Mouse (Mus musculus): ENCODE data around the gene Akap13. TPM values are rescaled to one million over a fixed set of nuclear protein-coding genes. Genes with fewer than 3 reads are reported as not detected.

Gene Akap13
- polyA plus RNA-seq, 1 experiment from 2014 or later = 42.6 TPM

GRCm38 (mm10) chr7:75427322-75427721, 28.0 kb upstream of the Akap13 start:
- WGBS = 52% methylated on average over 4 of the region's 4 CpGs
- Histone ChIP-seq H3K36me3 (no peaks in the 10 kb centered on the region), H3K27me3 (no peaks in the 10 kb centered on the region), H3K9ac (no peak overlapping the region), H3K4me1 (peaks cover 8% of the 10 kb centered on the region; the same call in 1 of the 2 replicates), H3K4me2 (no peak overlapping the region), H3K9me3 (no peaks in the 10 kb centered on the region), H3K27ac (no peak overlapping the region), H3K4me3 (no peak overlapping the region)
- no peak for ATAC-seq (ENCODE audit: insufficient number of reproducible peaks, low FRiP score, low TSS enrichment, low read depth)

- 74% methylated on average over 4 of the region's 4 CpGs for WGBS
- Histone ChIP-seq H3K4me3 (no peak overlapping the region), H3K27me3 (no peaks in the 10 kb centered on the region), H3K9ac (no peak overlapping the region), H3K4me2 (no peak overlapping the region), H3K36me3 (no peaks in the 10 kb centered on the region), H3K27ac (no peak overlapping the region), H3K9me3 (no peaks in the 10 kb centered on the region), H3K4me1 (peaks cover 6% of the 10 kb centered on the region; the same call in 1 of the 2 replicates)
- no peak for ATAC-seq (ENCODE audit: insufficient number of reproducible peaks, low FRiP score, low TSS enrichment, low read depth)
Measured at GRCm38 (mm10) chr7:75428913-75429312, 26.4 kb upstream of the Akap13 start.

- Histone ChIP-seq H3K4me2 (no peak overlapping the region), H3K4me1 (no peaks in the 10 kb centered on the region), H3K9me3 (no peaks in the 10 kb centered on the region), H3K4me3 (no peak overlapping the region), H3K36me3 (no peaks in the 10 kb centered on the region), H3K27ac (no peak overlapping the region), H3K9ac (no peak overlapping the region), H3K27me3 (no peaks in the 10 kb centered on the region)
- 71% methylated on average over 2 of the region's 2 CpGs for WGBS
- ATAC-seq (ENCODE audit: insufficient number of reproducible peaks, low FRiP score, low TSS enrichment, low read depth) = no peak
Measured at GRCm38 (mm10) chr7:75430550-75430949, 24.8 kb upstream of the Akap13 start.

GRCm38 (mm10) chr7:75431043-75431442, 24.3 kb upstream of the Akap13 start:
- Histone ChIP-seq H3K9me3 (no peaks in the 10 kb centered on the region), H3K4me2 (no peak overlapping the region), H3K4me3 (no peak overlapping the region), H3K9ac (no peak overlapping the region), H3K27me3 (no peaks in the 10 kb centered on the region), H3K27ac (no peak overlapping the region), H3K4me1 (no peaks in the 10 kb centered on the region), H3K36me3 (no peaks in the 10 kb centered on the region)
- no peak for ATAC-seq (ENCODE audit: insufficient number of reproducible peaks, low FRiP score, low TSS enrichment, low read depth)
- WGBS = 25% methylated on average over 7 of the region's 7 CpGs

GRCm38 (mm10) chr7:75432046-75432445, 23.3 kb upstream of the Akap13 start:
- Histone ChIP-seq H3K9ac (no peak overlapping the region), H3K27me3 (no peaks in the 10 kb centered on the region), H3K9me3 (no peaks in the 10 kb centered on the region), H3K4me2 (no peak overlapping the region), H3K27ac (no peak overlapping the region), H3K36me3 (no peaks in the 10 kb centered on the region), H3K4me3 (no peak overlapping the region), H3K4me1 (0 out of 2 replicates have a peak, but pooled peaks cover 2% of the 10 kb centered on the region)
- no peak for ATAC-seq (ENCODE audit: insufficient number of reproducible peaks, low FRiP score, low TSS enrichment, low read depth)
- 57% methylated on average over 3 of the region's 3 CpGs for WGBS

GRCm38 (mm10) chr7:75436413-75437174, 18.7 kb upstream of the Akap13 start:
- Histone ChIP-seq H3K4me1 (0 out of 2 replicates have a peak, but pooled peaks cover 2% of the 10 kb centered on the region), H3K27ac (no peak overlapping the region), H3K9me3 (no peaks in the 10 kb centered on the region), H3K4me3 (no peak overlapping the region), H3K36me3 (no peaks in the 10 kb centered on the region), H3K27me3 (no peaks in the 10 kb centered on the region), H3K4me2 (no peak overlapping the region), H3K9ac (no peak overlapping the region)
- ATAC-seq (ENCODE audit: insufficient number of reproducible peaks, low FRiP score, low TSS enrichment, low read depth) = no peak
- 42% methylated on average over 8 of the region's 8 CpGs for WGBS

- no peaks in the 10 kb centered on the region for H3K9me3 ChIP-seq
- H3K4me2 ChIP-seq = no peak overlapping the region
- WGBS = 91% methylated on average over 4 of the region's 4 CpGs
- no peaks in the 10 kb centered on the region for H3K27me3 ChIP-seq
- H3K27ac ChIP-seq = no peak overlapping the region
- H3K9ac ChIP-seq = no peak overlapping the region
- H3K4me1 ChIP-seq = 0 out of 2 replicates have a peak, but pooled peaks cover 2% of the 10 kb centered on the region
- no peak for ATAC-seq (ENCODE audit: insufficient number of reproducible peaks, low FRiP score, low TSS enrichment, low read depth)
- H3K4me3 ChIP-seq = no peak overlapping the region
- H3K36me3 ChIP-seq = no peaks in the 10 kb centered on the region
Measured at GRCm38 (mm10) chr7:75439570-75439969, 15.8 kb upstream of the Akap13 start.

GRCm38 (mm10) chr7:75440241-75440640, 15.1 kb upstream of the Akap13 start:
- Histone ChIP-seq H3K4me2 (no peak overlapping the region), H3K4me1 (0 out of 2 replicates have a peak, but pooled peaks cover 2% of the 10 kb centered on the region), H3K4me3 (no peak overlapping the region), H3K27me3 (no peaks in the 10 kb centered on the region), H3K27ac (no peak overlapping the region), H3K9me3 (no peaks in the 10 kb centered on the region), H3K36me3 (no peaks in the 10 kb centered on the region), H3K9ac (no peak overlapping the region)
- ATAC-seq (ENCODE audit: insufficient number of reproducible peaks, low FRiP score, low TSS enrichment, low read depth) = no peak
- 76% methylated on average over 2 of the region's 2 CpGs for WGBS

- WGBS = 70% methylated on average over 2 of the region's 2 CpGs
- Histone ChIP-seq H3K36me3 (no peaks in the 10 kb centered on the region), H3K4me2 (no peak overlapping the region), H3K27me3 (no peaks in the 10 kb centered on the region), H3K9me3 (no peaks in the 10 kb centered on the region), H3K4me1 (no peaks in the 10 kb centered on the region), H3K4me3 (no peak overlapping the region), H3K27ac (no peak overlapping the region), H3K9ac (no peak overlapping the region)
- no peak for ATAC-seq (ENCODE audit: insufficient number of reproducible peaks, low FRiP score, low TSS enrichment, low read depth)
Measured at GRCm38 (mm10) chr7:75441947-75442346, 13.4 kb upstream of the Akap13 start.

DNA sequence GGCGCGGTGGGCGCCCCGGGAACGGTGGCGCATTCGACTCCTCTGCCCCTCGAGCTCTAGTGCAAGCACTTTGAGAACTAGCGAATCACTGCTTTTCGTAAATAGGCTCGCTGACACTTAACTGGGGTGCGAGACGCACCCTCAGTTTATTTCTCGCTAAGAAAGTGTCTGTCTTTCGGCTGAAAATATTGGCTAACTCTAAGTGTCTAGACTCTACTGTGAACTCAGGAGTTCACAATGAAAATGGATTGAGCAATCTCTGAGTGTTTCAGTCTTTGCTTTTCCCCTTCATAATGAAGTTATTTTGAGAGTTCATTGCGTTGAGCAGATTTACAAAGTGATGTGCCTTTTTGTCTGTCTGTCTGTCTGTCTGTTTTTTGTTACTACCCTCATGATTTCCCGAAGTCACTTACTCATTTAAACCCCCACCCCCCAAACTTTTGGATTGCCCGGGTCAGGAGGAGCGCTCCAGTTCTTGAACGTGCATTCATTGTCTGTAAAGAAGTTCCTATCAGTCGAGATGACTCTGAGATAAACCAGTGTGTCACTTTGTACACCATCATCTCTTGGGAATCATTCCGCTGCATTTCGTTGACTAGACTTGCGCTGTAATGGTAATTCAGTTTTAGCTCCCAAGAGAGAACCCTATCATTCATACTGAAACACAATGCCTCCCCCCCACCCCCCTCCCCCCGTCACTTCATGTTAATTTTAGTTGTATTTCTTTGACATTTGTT, 986 bp downstream of the Akap13 start:
- no peaks in the 10 kb centered on the region for H3K27me3 ChIP-seq
- WGBS = 3% methylated on average over 25 of the region's 25 CpGs
- peaks cover 7% of the 10 kb centered on the region; the same call in 1 of the 2 replicates for H3K4me1 ChIP-seq
- no peaks in the 10 kb centered on the region for H3K9me3 ChIP-seq
- peak overlapping the region; percentile 95 for H3K9ac ChIP-seq
- H3K36me3 ChIP-seq = no peaks in the 10 kb centered on the region
- H3K4me3 ChIP-seq = peak overlapping the region; percentile 90
- peak overlapping the region; percentile 99 for H3K27ac ChIP-seq
- ATAC-seq (ENCODE audit: insufficient number of reproducible peaks, low FRiP score, low TSS enrichment, low read depth) = no peak
- peak overlapping the region; percentile 75 for H3K4me2 ChIP-seq

- Histone ChIP-seq H3K4me2 (no peak overlapping the region), H3K9me3 (no peaks in the 10 kb centered on the region), H3K4me3 (no peak overlapping the region), H3K9ac (no peak overlapping the region), H3K4me1 (peaks cover 7% of the 10 kb centered on the region; the same call in 1 of the 2 replicates), H3K27ac (no peak overlapping the region), H3K27me3 (no peaks in the 10 kb centered on the region), H3K36me3 (no peaks in the 10 kb centered on the region)
- WGBS = 74% methylated on average over 1 of the region's 1 CpGs
- ATAC-seq (ENCODE audit: insufficient number of reproducible peaks, low FRiP score, low TSS enrichment, low read depth) = no peak
Measured at GRCm38 (mm10) chr7:75460290-75460689, 5.0 kb downstream of the Akap13 start.

DNA sequence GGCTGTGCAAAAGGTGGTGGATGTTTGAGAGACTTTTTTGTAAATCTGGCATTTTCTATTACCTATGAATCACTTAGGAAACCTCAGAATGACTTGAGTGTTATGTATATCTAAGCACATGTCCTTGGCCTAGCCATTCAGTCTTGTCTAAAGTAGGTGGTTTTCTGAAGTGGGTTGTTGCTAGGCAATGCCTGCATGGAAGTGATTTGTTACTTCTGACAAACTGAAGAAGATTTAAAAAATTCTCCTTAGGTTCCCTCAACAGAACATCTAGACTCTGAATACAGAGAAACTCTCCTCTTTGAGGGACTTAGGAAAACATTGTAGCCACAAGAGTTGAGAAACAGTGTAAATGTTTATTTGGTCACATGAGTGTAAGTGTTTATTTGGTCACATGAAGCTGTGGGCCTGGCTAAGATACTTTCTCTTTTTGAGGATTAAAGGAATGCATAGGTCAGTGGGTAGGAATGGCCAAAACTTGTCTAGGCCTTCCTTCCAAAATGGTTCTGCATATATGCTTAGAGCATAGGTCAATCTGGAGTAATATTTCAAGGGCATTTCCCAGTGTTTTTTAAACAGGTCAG, 8.3 kb downstream of the Akap13 start:
- no peak overlapping the region for H3K4me3 ChIP-seq
- no peaks in the 10 kb centered on the region for H3K36me3 ChIP-seq
- H3K9ac ChIP-seq = no peak overlapping the region
- no peak overlapping the region for H3K4me2 ChIP-seq
- H3K4me1 ChIP-seq = no peaks in the 10 kb centered on the region; the same call in 1 of the 2 replicates
- no peak overlapping the region for H3K27ac ChIP-seq
- no peak for ATAC-seq (ENCODE audit: insufficient number of reproducible peaks, low FRiP score, low TSS enrichment, low read depth)
- H3K27me3 ChIP-seq = no peaks in the 10 kb centered on the region
- H3K9me3 ChIP-seq = no peaks in the 10 kb centered on the region
